Mouse (Mus musculus) neural tube, embryonic 15.5 days (tissue): ENCODE data around the gene Gipc2. TPM values are rescaled to one million over a fixed set of nuclear protein-coding genes. Genes with fewer than 3 reads are reported as not detected.

Experiments used
- ATAC-seq: fragments of 200-750 bp; cut with Nextera tagmentation; 2 replicates; pipeline ENCODE4 v1.8.0; 2017; ENCODE audit warnings: mild to moderate bottlenecking, moderate TSS enrichment, moderate library complexity; ENCODE audit not compliant: low FRiP score
- H3K27ac ChIP-seq: fragments of 300-500 bp; sonication (generic); replicated peaks from 2 replicates; pipeline ENCODE4 v1.5.1; 2015; ENCODE audit warnings: mild to moderate bottlenecking, inconsistent platforms
- H3K27me3 ChIP-seq: fragments of 300-500 bp; sonication (generic); replicated peaks from 2 replicates; pipeline ENCODE4 v1.6.1; 2015; ENCODE audit warnings: inconsistent platforms
- H3K36me3 ChIP-seq: fragments of 300-500 bp; sonication (generic); 2 replicates; pipeline ENCODE4 v1.6.1; 2015; ENCODE audit warnings: inconsistent platforms
- H3K4me1 ChIP-seq: fragments of 300-500 bp; sonication (generic); 2 replicates; pipeline ENCODE4 v1.6.1; 2015; ENCODE audit warnings: inconsistent platforms
- H3K4me2 ChIP-seq: fragments of 300-500 bp; sonication (generic); 2 replicates; pipeline ENCODE4 v1.6.1; 2015; ENCODE audit warnings: inconsistent platforms, mild to moderate bottlenecking, moderate library complexity
- H3K4me3 ChIP-seq: fragments of 300-500 bp; sonication (generic); replicated peaks from 2 replicates; pipeline ENCODE4 v1.5.1; 2015; ENCODE audit warnings: mild to moderate bottlenecking, inconsistent platforms
- H3K9ac ChIP-seq: fragments of 300-500 bp; sonication (generic); replicated peaks from 2 replicates; pipeline ENCODE4 v1.6.1; 2015; ENCODE audit warnings: mild to moderate bottlenecking, inconsistent platforms
- H3K9me3 ChIP-seq: fragments of 300-500 bp; sonication (generic); replicated peaks from 2 replicates; pipeline ENCODE4 v1.6.1; 2016; ENCODE audit warnings: inconsistent platforms
- WGBS: fragments of 180-500 bp; shearing (Covaris S2); methylation state at CpG from one replicate; pipeline ENCODE4 v1.1.7; 2015; ENCODE audit warnings: mixed read lengths; 5-methylcytosine and 5-hydroxymethylcytosine counted together
- polyA plus RNA-seq: library from polyadenylated mRNA; unstranded; fragments of >200 nt; fragmentation: Nextera tagmentation; extraction: Ambion mirVana; gene quantifications from 2 replicates; pipeline ENCODE4 v1.2.1, GENCODE M21; 2015

Gene Gipc2
- polyA plus RNA-seq, 1 experiment from 2014 or later: 11.4 TPM

GRCm38 (mm10) chr3:152186106-152186505, 20.1 kb upstream of the Gipc2 start:
- Histone ChIP-seq H3K4me1 (peaks cover 5% of the 10 kb centered on the region), H3K4me2 (no peak overlapping the region), H3K9me3 (no peaks in the 10 kb centered on the region), H3K4me3 (no peak overlapping the region), H3K9ac (no peak overlapping the region), H3K27ac (no peak overlapping the region), H3K27me3 (no peaks in the 10 kb centered on the region), H3K36me3 (peaks cover 22% of the 10 kb centered on the region; the same call in 1 of the 2 replicates)
- 90% methylated on average over 6 of the region's 6 CpGs for WGBS
- ATAC-seq: no peak

- WGBS: 74% methylated on average over 9 of the region's 9 CpGs
- Histone ChIP-seq H3K9me3 (no peaks in the 10 kb centered on the region), H3K4me2 (no peak overlapping the region), H3K4me3 (no peak overlapping the region), H3K4me1 (no peaks in the 10 kb centered on the region), H3K27ac (no peak overlapping the region), H3K9ac (no peak overlapping the region), H3K36me3 (peaks cover 22% of the 10 kb centered on the region; the same call in 1 of the 2 replicates), H3K27me3 (no peaks in the 10 kb centered on the region)
- no peak for ATAC-seq
These were observed 17.5 kb upstream of the Gipc2 start for GRCm38 (mm10) chr3:152183522-152183921.

DNA sequence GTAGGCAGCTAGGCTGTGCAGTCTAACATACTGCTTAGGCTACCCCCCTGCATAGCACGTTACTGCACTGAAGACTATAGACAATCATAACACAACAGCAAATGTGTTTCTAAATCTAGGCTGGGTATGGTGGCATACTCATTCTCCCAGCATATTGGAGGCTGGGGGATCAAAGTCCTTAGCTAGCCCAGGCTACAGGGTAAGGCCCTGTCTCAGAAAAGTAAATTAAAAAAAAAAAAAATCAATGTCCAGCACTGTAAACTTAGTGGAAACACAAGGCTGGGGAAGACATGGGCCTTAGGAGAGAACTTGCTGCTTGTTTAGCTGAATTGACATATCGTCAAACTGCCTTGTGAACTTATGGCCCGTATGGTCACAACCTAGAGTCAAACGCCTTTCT, 14.6 kb upstream of the Gipc2 start:
- H3K27ac ChIP-seq: no peak overlapping the region
- no peak for ATAC-seq
- 82% methylated on average over 4 of the region's 4 CpGs for WGBS

DNA sequence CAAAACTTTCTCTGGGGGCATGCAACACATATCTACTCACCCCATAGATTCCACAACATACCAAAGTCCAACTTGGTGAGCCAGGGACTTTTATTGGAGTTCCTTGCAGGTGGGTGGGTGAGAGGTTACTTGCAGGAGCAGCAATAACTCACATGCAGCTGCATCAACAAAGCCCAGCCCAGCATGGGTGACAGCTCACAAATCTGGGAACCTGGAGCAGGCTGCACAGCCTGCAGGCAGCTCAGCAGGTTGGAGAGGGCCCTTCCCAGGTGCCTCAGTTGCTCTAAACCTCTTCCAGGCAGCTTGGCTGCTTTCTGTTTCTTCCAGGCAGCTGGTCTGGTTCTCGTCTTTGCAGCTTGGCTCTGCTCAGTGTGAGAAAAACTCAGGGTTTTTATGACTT, 13.3 kb upstream of the Gipc2 start:
- no peaks in the 10 kb centered on the region for H3K27me3 ChIP-seq
- ATAC-seq: no peak
- no peaks in the 10 kb centered on the region for H3K9me3 ChIP-seq
- WGBS: 24% methylated on average over 1 of the region's 1 CpGs
- H3K4me3 ChIP-seq: no peak overlapping the region
- no peaks in the 10 kb centered on the region for H3K4me1 ChIP-seq
- 0 out of 2 replicates have a peak, but pooled peaks cover 7% of the 10 kb centered on the region for H3K36me3 ChIP-seq
- no peak overlapping the region for H3K9ac ChIP-seq
- no peak overlapping the region for H3K4me2 ChIP-seq
- H3K27ac ChIP-seq: no peak overlapping the region

More for the DNA sequence above, 14.6 kb upstream of the Gipc2 start:
- no peak overlapping the region for H3K4me2 ChIP-seq
- peaks cover 16% of the 10 kb centered on the region; the same call in 1 of the 2 replicates for H3K36me3 ChIP-seq
- H3K9me3 ChIP-seq: no peaks in the 10 kb centered on the region
- no peak overlapping the region for H3K4me3 ChIP-seq
- no peak overlapping the region for H3K9ac ChIP-seq
- no peaks in the 10 kb centered on the region for H3K4me1 ChIP-seq
- H3K27me3 ChIP-seq: no peaks in the 10 kb centered on the region

DNA sequence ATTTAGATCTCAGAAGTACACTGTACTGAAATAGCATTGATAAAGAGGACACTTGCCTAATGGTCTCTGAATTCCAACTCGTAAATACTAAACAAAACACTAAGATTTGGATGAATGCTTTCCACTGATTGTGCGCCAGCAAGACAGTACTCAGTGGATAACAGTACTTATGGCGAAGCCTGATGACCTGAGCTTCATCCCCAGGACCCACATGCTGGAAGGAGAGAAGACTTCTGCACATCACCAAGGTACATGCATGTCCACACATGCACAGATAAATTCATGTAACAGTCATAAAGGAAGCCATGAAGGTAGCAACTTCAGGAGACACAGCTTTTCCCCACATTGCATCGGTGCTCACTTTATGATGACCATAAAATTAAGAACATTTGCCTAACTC, 12.8 kb upstream of the Gipc2 start:
- 69% methylated on average over 4 of the region's 4 CpGs for WGBS
- Histone ChIP-seq H3K4me1 (no peaks in the 10 kb centered on the region), H3K9me3 (no peaks in the 10 kb centered on the region), H3K9ac (no peak overlapping the region), H3K36me3 (0 out of 2 replicates have a peak, but pooled peaks cover 7% of the 10 kb centered on the region), H3K4me2 (no peak overlapping the region), H3K27ac (no peak overlapping the region), H3K27me3 (no peaks in the 10 kb centered on the region), H3K4me3 (no peak overlapping the region)
- no peak for ATAC-seq

- 87% methylated on average over 7 of the region's 7 CpGs for WGBS
- no peaks in the 10 kb centered on the region for H3K9me3 ChIP-seq
- no peak overlapping the region for H3K4me2 ChIP-seq
- H3K27me3 ChIP-seq: no peaks in the 10 kb centered on the region
- peaks cover under 1% of the 10 kb centered on the region; the same call in 1 of the 2 replicates for H3K4me1 ChIP-seq
- H3K36me3 ChIP-seq: no peaks in the 10 kb centered on the region
- no peak for ATAC-seq
- H3K9ac ChIP-seq: no peak overlapping the region
- no peak overlapping the region for H3K4me3 ChIP-seq
- no peak overlapping the region for H3K27ac ChIP-seq
These were observed 6.4 kb upstream of the Gipc2 start for GRCm38 (mm10) chr3:152172322-152172935.

DNA sequence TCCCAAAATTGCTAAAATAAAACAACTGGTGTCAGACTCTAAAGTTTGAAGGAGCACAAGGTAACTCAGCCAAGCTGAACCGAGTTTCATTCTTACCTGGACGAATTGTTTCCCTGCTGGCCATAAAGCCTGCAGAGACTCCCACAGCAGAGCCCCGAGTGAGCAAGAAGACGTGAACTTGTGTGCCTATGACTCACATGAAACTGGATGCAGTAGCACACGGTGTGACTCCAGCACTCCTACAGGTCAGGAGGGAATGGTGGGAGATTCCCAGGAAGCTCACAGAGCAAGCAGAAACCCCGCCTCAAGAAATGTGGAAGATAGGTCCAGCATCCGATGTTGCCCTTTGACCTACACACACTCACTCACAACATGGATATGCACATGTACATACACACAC, 5.8 kb upstream of the Gipc2 start:
- Histone ChIP-seq H3K4me1 (peaks cover 6% of the 10 kb centered on the region; the same call in 1 of the 2 replicates), H3K27ac (no peak overlapping the region), H3K36me3 (no peaks in the 10 kb centered on the region), H3K4me3 (no peak overlapping the region), H3K27me3 (no peaks in the 10 kb centered on the region), H3K9ac (no peak overlapping the region), H3K4me2 (no peak overlapping the region), H3K9me3 (no peaks in the 10 kb centered on the region)
- WGBS: 79% methylated on average over 7 of the region's 7 CpGs
- ATAC-seq: no peak

- Histone ChIP-seq H3K27ac (no peak overlapping the region), H3K4me1 (peaks cover 12% of the 10 kb centered on the region), H3K27me3 (no peaks in the 10 kb centered on the region), H3K36me3 (no peaks in the 10 kb centered on the region), H3K4me2 (no peak overlapping the region), H3K9me3 (no peaks in the 10 kb centered on the region), H3K4me3 (no peak overlapping the region), H3K9ac (no peak overlapping the region)
- 79% methylated on average over 2 of the region's 2 CpGs for WGBS
- ATAC-seq: no peak
These were observed 5.2 kb upstream of the Gipc2 start for GRCm38 (mm10) chr3:152171236-152171635.

- Histone ChIP-seq H3K4me2 (no peak overlapping the region), H3K9ac (no peak overlapping the region), H3K27ac (no peak overlapping the region), H3K4me3 (no peak overlapping the region), H3K4me1 (peaks cover 20% of the 10 kb centered on the region), H3K27me3 (no peaks in the 10 kb centered on the region), H3K9me3 (no peaks in the 10 kb centered on the region), H3K36me3 (no peaks in the 10 kb centered on the region)
- ATAC-seq: no peak
- WGBS: 44% methylated on average over 1 of the region's 1 CpGs
These were observed 4.4 kb upstream of the Gipc2 start for GRCm38 (mm10) chr3:152170407-152170806.

GRCm38 (mm10) chr3:152168007-152168406, 2.0 kb upstream of the Gipc2 start:
- H3K27ac ChIP-seq: no peak overlapping the region
- peaks cover 28% of the 10 kb centered on the region for H3K4me1 ChIP-seq
- no peaks in the 10 kb centered on the region for H3K9me3 ChIP-seq
- no peaks in the 10 kb centered on the region for H3K36me3 ChIP-seq
- H3K9ac ChIP-seq: no peak overlapping the region
- no peak overlapping the region for H3K4me3 ChIP-seq
- H3K27me3 ChIP-seq: 0 out of 2 replicates have a peak, but pooled peaks cover 4% of the 10 kb centered on the region
- no peak for ATAC-seq
- 92% methylated on average over 10 of the region's 10 CpGs for WGBS
- H3K4me2 ChIP-seq: no peak overlapping the region

- H3K9me3 ChIP-seq: no peaks in the 10 kb centered on the region
- H3K4me2 ChIP-seq: peak overlapping the region; percentile 89
- no peaks in the 10 kb centered on the region for H3K36me3 ChIP-seq
- H3K27me3 ChIP-seq: 0 out of 2 replicates have a peak, but pooled peaks cover 4% of the 10 kb centered on the region
- peak overlapping the region; percentile 21; the same call in 1 of the 2 replicates for H3K9ac ChIP-seq
- 8% methylated on average over 29 of the region's 29 CpGs for WGBS
- peak overlapping the region; percentile 67 for H3K4me3 ChIP-seq
- peaks cover 28% of the 10 kb centered on the region for H3K4me1 ChIP-seq
- peak; percentile 51 for ATAC-seq
- peak overlapping the region; percentile 80 for H3K27ac ChIP-seq
These were observed 845 bp upstream of the Gipc2 start for GRCm38 (mm10) chr3:152166699-152167451.
